Mouse (Mus musculus) CH12.LX (cell line): ENCODE data around the gene Gm572. TPM values are rescaled to one million over a fixed set of nuclear protein-coding genes. Genes with fewer than 3 reads are reported as not detected.
A peak's percentile ranks its signal among the peaks of the same experiment; 100 is the strongest.

Experiments
- DNase-seq: peaks from one replicate; pipeline ENCODE4 v3.0.0-alpha.2; 2013; ENCODE audit errors: extremely low read depth
- H3K27ac ChIP-seq: 2 replicates; pipeline ENCODE4 v1.5.1; 2012; ENCODE audit warnings: low read depth, mild to moderate bottlenecking, control low read depth, moderate library complexity; ENCODE audit not compliant: insufficient read depth
- H3K27me3 ChIP-seq: replicated peaks from 2 replicates; pipeline ENCODE3; 2012; ENCODE audit warnings: inconsistent platforms
- H3K36me3 ChIP-seq, 2 experiments: replicated peaks in 1 of 2; 2 replicates each; pipeline versions ENCODE3 to v1.6.1; 2012; ENCODE audit warnings: inconsistent platforms in 1 of 2, low read length in 1 of 2, mild to moderate bottlenecking in 1 of 2, mixed read lengths in 1 of 2, moderate library complexity in 1 of 2; ENCODE audit not compliant: control insufficient read depth in 1 of 2, insufficient read depth in 1 of 2
- H3K4me1 ChIP-seq, 2 experiments: 2 replicates each; pipeline ENCODE4 v1.6.1; 2012; ENCODE audit warnings: inconsistent platforms in 1 of 2, moderate library complexity in 1 of 2; ENCODE audit not compliant: insufficient read depth in 2 of 2, control insufficient read depth in 1 of 2
- H3K4me2 ChIP-seq: 2 replicates; pipeline ENCODE4 v1.6.1; 2012; ENCODE audit warnings: low read depth, mild to moderate bottlenecking, control low read depth; ENCODE audit not compliant: poor library complexity, insufficient read depth, severe bottlenecking
- H3K4me3 ChIP-seq, 3 experiments: fragments of 150-350 bp in 1 of 3; sonication (generic) in 1 of 3; replicated peaks in 1 of 3; 2 replicates each; pipeline versions ENCODE3 to v1.5.1; 2011 to 2012; ENCODE audit warnings: low read depth in 2 of 3, low read length in 2 of 3, mild to moderate bottlenecking in 2 of 3, moderate library complexity in 2 of 3, control low read depth in 1 of 3, improper control_type of control experiment in 1 of 3, inconsistent platforms in 1 of 3, mixed read lengths in 1 of 3; ENCODE audit not compliant: poor library complexity in 1 of 3
- H3K79me2 ChIP-seq: replicated peaks from 2 replicates; pipeline ENCODE4 v1.6.1; 2012; ENCODE audit warnings: mild to moderate bottlenecking, moderate library complexity; ENCODE audit not compliant: control insufficient read depth, poor library complexity, insufficient read depth, severe bottlenecking; ENCODE audit errors: extremely low read depth
- H3K9ac ChIP-seq: 2 replicates; pipeline ENCODE4 v1.6.1; 2012; ENCODE audit warnings: low read depth, mild to moderate bottlenecking, control low read depth, moderate library complexity; ENCODE audit not compliant: insufficient read depth
- H3K9me3 ChIP-seq: replicated peaks from 2 replicates; pipeline ENCODE3; 2012; ENCODE audit warnings: low read length, inconsistent platforms, mixed read lengths
- BHLHE40 ChIP-seq: IDR thresholded peaks from 2 replicates; pipeline ENCODE4 v1.6.1; 2011; ENCODE audit warnings: mild to moderate bottlenecking, low read depth, low read length, improper control_type of control experiment
- CHD2 ChIP-seq: IDR thresholded peaks from 2 replicates; pipeline ENCODE4 v1.6.1; 2011; ENCODE audit warnings: low read length, improper control_type of control experiment
- CTCF ChIP-seq, 2 experiments: IDR thresholded peaks in 1 of 2; conservative IDR thresholded peaks in 1 of 2; 2 replicates each; pipeline ENCODE4 v1.5.1; 2011 to 2012; ENCODE audit warnings: low read depth in 2 of 2, low read length in 2 of 2, improper control_type of control experiment in 1 of 2, inconsistent platforms in 1 of 2, mild to moderate bottlenecking in 1 of 2, moderate library complexity in 1 of 2
- E2F4 ChIP-seq: IDR thresholded peaks from 2 replicates; pipeline ENCODE4 v1.6.1; 2011; ENCODE audit warnings: low read depth, low read length, improper control_type of control experiment; ENCODE audit not compliant: insufficient replicate concordance
- EP300 ChIP-seq: IDR thresholded peaks from 2 replicates; pipeline ENCODE4 v1.6.1; 2011; ENCODE audit warnings: low read length, improper control_type of control experiment
- ETS1 ChIP-seq: conservative IDR thresholded peaks from 2 replicates; pipeline ENCODE4 v1.6.1; 2012; ENCODE audit warnings: low read depth, mild to moderate bottlenecking, inconsistent platforms, low read length, improper control_type of control experiment, moderate library complexity
- GABPA ChIP-seq: IDR thresholded peaks from 2 replicates; pipeline ENCODE4 v1.6.1; 2012; ENCODE audit warnings: low read depth, low read length, improper control_type of control experiment, inconsistent platforms; ENCODE audit not compliant: insufficient replicate concordance
- IRF4 ChIP-seq: IDR thresholded peaks from 2 replicates; pipeline ENCODE4 v1.6.1; 2014; ENCODE audit warnings: low read depth, mild to moderate bottlenecking, inconsistent platforms, low read length, improper control_type of control experiment
- JUN ChIP-seq: IDR thresholded peaks from 2 replicates; pipeline ENCODE4 v1.6.1; 2011; ENCODE audit warnings: low read depth, mild to moderate bottlenecking, low read length, improper control_type of control experiment, moderate library complexity; ENCODE audit not compliant: insufficient read depth
- JUND ChIP-seq: conservative IDR thresholded peaks from 2 replicates; pipeline ENCODE4 v1.6.1; 2011; ENCODE audit warnings: low read depth, low read length, improper control_type of control experiment
- MAFK ChIP-seq: IDR thresholded peaks from 2 replicates; pipeline ENCODE4 v1.6.1; 2011; ENCODE audit warnings: low read length, improper control_type of control experiment; ENCODE audit not compliant: insufficient replicate concordance
- MAZ ChIP-seq: IDR thresholded peaks from 2 replicates; pipeline ENCODE4 v1.6.1; 2012; ENCODE audit warnings: low read depth, mild to moderate bottlenecking, inconsistent platforms, low read length, improper control_type of control experiment, moderate library complexity
- MXI1 ChIP-seq: IDR thresholded peaks from 2 replicates; pipeline ENCODE4 v1.6.1; 2011; ENCODE audit warnings: mild to moderate bottlenecking, low read depth, low read length, improper control_type of control experiment
- MYC ChIP-seq: IDR thresholded peaks from 2 replicates; pipeline ENCODE4 v1.6.1; 2011; ENCODE audit warnings: low read depth, mild to moderate bottlenecking, improper control_type of control experiment, low read length
- RAD21 ChIP-seq: IDR thresholded peaks from 2 replicates; pipeline ENCODE4 v1.6.1; 2011; ENCODE audit warnings: low read depth, mild to moderate bottlenecking, low read length, improper control_type of control experiment, moderate library complexity
- ZC3H11A ChIP-seq: IDR thresholded peaks from 2 replicates; pipeline ENCODE4 v1.6.1; 2012; ENCODE audit warnings: low read depth, mild to moderate bottlenecking, inconsistent platforms, low read length, improper control_type of control experiment
- dilution Hi-C: fragments of 300-500 bp; cut with MboI; formaldehyde crosslinking; loops from 2 replicates; pipeline ENCODE4 v1.14.3; 2020; ENCODE audit warnings: low sequenced_read_pairs; ENCODE audit not compliant: extremely low pct_unique_long_range_greater_than_20kb, extremely low pct_ligation_motif_present
- in situ Hi-C: fragments of 300-500 bp; cut with MboI; formaldehyde crosslinking; loops from 3 replicates; pipeline ENCODE4 v1.14.3; 2019; ENCODE audit warnings: low sequenced_read_pairs, low pct_ligation_motif_present, low pct_unique_long_range_greater_than_20kb, mixed read lengths
- polyA plus RNA-seq: library from polyadenylated mRNA; unstranded; fragments of >175 nt; gene quantifications from 2 replicates; pipeline ENCODE4 v1.2.1, GENCODE M21; 2012; ENCODE audit warnings: low read depth; ENCODE audit not compliant: insufficient read length
- total RNA-seq, 2 experiments: library from RNA; depleted of rRNA; stranded (reverse); fragments of 300-350 nt in 1 of 2; fragments of >200 nt in 1 of 2; gene quantifications; 2 replicates each; pipeline ENCODE4 v1.2.3; 2012 to 2014

Gm572 gene
- total and polyA plus RNA-seq, 3 experiments: not detected

DNA sequence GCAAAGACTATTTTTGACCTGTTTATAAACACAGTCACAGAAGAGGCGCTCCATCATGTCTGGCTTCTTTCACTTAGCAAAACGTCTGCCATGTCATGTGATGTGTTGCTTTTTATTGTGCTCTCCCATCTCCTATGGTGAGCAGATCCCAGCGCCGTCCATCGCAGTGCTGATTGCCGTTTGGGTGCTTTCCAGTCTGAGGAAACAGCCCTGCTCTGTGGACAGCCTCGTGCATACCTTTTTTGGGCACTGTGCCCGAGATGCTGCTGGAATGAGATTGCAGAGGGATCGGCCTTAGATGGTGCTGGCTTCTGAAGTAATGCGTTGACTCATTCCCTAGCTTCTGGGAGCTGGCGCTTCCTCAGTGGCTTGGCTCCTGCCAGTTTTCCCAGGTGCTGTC lies 3.5 kb downstream of the Gm572 start:
- dilution Hi-C loops: no loop called here
- DNase-seq: no peak
- Histone ChIP-seq H3K27ac (no peak overlapping the region), H3K9me3 (no peaks in the 10 kb centered on the region), H3K27me3 (peaks cover 10% of the 10 kb centered on the region), H3K4me2 (peak overlapping the region; percentile 26), H3K4me3 (no peak overlapping the region), H3K9ac (no peak overlapping the region), H3K36me3 (no peaks in the 10 kb centered on the region), H3K4me1 (peaks cover 2 to 8% of the 10 kb centered on the region in 2 experiments; a peak in 3 of 4 replicates), H3K79me2 (no peaks in the 10 kb centered on the region)
- in situ Hi-C loops: no loop called here
- TF ChIP-seq MAFK (no peak), E2F4 (no peak), EP300 (no peak), ETS1 (no peak), MXI1 (no peak), RAD21 (no peak), JUN (no peak), MAZ (no peak), JUND (no peak), BHLHE40 (no peak), GABPA (no peak), ZC3H11A (no peak), IRF4 (no peak), CHD2 (no peak)

GRCm38 (mm10) chr4:148649309-148649708 lies 6.2 kb downstream of the Gm572 start:
- H3K4me3 ChIP-seq: no peak overlapping the region
- dilution Hi-C loops: no loop called here
- H3K4me2 ChIP-seq: no peak overlapping the region
- peaks cover 0 to 1% of the 10 kb centered on the region in 2 experiments; a peak in 1 of 4 replicates for H3K4me1 ChIP-seq
- no peak overlapping the region for H3K9ac ChIP-seq
- no peaks in the 10 kb centered on the region for H3K36me3 ChIP-seq
- peaks cover 10% of the 10 kb centered on the region for H3K27me3 ChIP-seq
- TF ChIP-seq MYC (peak; percentile 76; the same call in 1 of the 2 replicates), CTCF (conservative IDR thresholded peaks at IDR 0.05 in 1 of 2, IDR thresholded peaks at IDR 0.05 in 1 of 2; ENCODE audit: low read depth in 2 of 2, low read length in 2 of 2) (peak; percentile 26 to 61; a peak in 2 of 4 replicates), IRF4 (no peak), RAD21 (peak; percentile 28)
- TF ChIP-seq, all 38 proteins: peak for 3
- peaks cover 10% of the 10 kb centered on the region for H3K9me3 ChIP-seq
- no peak overlapping the region for H3K27ac ChIP-seq
- no peaks in the 10 kb centered on the region for H3K79me2 ChIP-seq
- DNase-seq: no peak
- in situ Hi-C loops: no loop called here
